Mouse (Mus musculus): ENCODE data around the gene Wdr92. TPM values are rescaled to one million over a fixed set of nuclear protein-coding genes. Genes with fewer than 3 reads are reported as not detected.
"Not testable (repeated sequence)": the region's sequence is repeated elsewhere in the genome, so short reads cannot be mapped to it uniquely, and the experiment has no call there.

The Wdr92 gene
- polyA plus RNA-seq, 1 experiment from 2014 or later, result 33.8 TPM

DNA sequence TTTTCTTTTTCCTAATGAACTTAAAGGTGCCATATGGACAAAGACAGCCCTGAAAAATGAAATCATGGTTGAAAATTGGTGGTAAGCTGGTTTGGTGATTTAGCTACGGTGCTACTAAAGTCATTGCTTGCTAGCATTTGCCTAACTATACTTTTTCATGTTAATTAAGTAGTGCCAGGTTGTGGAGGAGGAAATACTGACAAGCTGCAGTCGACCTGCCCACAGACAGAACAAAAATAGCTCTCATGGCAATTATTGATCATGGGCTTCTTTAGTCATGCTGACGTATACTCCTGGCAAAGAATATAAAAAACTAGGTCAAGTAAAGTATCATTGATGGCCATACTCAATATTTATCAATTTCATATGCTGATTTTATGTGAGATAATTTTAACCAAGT, 33.6 kb downstream of the Wdr92 start:
- 85% methylated on average over 3 of the region's 3 CpGs for WGBS
- Histone ChIP-seq H3K9ac (ENCODE audit: low read length) (no peak overlapping the region), H3K27ac (replicated peaks; ENCODE audit: low read depth, low read length) (no peak overlapping the region), H3K4me3 (ENCODE audit: low read depth, low read length) (no peak overlapping the region), H3K4me1 (ENCODE audit: control insufficient read depth, insufficient read depth, low read length) (no peaks in the 10 kb centered on the region), H3K36me3 (ENCODE audit: control insufficient read depth, insufficient read depth, low read length) (no peaks in the 10 kb centered on the region), H3K4me2 (ENCODE audit: low read depth, severe bottlenecking) (no peak overlapping the region), H3K9me3 (ENCODE audit: control insufficient read depth, low read length) (no peaks in the 10 kb centered on the region), H3K27me3 (ENCODE audit: control insufficient read depth, insufficient read depth, low read length) (no peaks in the 10 kb centered on the region)
- ATAC-seq (ENCODE audit: insufficient number of reproducible peaks, low FRiP score, low TSS enrichment, low read depth) (no peak), DNase-seq (ENCODE audit: low spot score) (no peak)

GRCm38 (mm10) chr11:17221126-17221525, 39.2 kb downstream of the Wdr92 start:
- no peak overlapping the region for H3K27ac ChIP-seq (replicated peaks; ENCODE audit: low read depth, low read length)
- H3K9ac ChIP-seq (ENCODE audit: low read length), result no peak overlapping the region
- ATAC-seq (ENCODE audit: insufficient number of reproducible peaks, low FRiP score, low TSS enrichment, low read depth) (no peak), DNase-seq (ENCODE audit: low spot score) (no peak)
- 93% methylated on average over 8 of the region's 8 CpGs for WGBS
- H3K36me3 ChIP-seq (ENCODE audit: control insufficient read depth, insufficient read depth, low read length), result no peaks in the 10 kb centered on the region
- H3K27me3 ChIP-seq (ENCODE audit: control insufficient read depth, insufficient read depth, low read length), result no peaks in the 10 kb centered on the region
- no peak overlapping the region for H3K4me2 ChIP-seq (ENCODE audit: low read depth, severe bottlenecking)
- H3K4me1 ChIP-seq (ENCODE audit: control insufficient read depth, insufficient read depth, low read length), result no peaks in the 10 kb centered on the region
- H3K4me3 ChIP-seq (ENCODE audit: low read depth, low read length), result no peak overlapping the region
- H3K9me3 ChIP-seq (ENCODE audit: control insufficient read depth, low read length), result no peaks in the 10 kb centered on the region

DNA sequence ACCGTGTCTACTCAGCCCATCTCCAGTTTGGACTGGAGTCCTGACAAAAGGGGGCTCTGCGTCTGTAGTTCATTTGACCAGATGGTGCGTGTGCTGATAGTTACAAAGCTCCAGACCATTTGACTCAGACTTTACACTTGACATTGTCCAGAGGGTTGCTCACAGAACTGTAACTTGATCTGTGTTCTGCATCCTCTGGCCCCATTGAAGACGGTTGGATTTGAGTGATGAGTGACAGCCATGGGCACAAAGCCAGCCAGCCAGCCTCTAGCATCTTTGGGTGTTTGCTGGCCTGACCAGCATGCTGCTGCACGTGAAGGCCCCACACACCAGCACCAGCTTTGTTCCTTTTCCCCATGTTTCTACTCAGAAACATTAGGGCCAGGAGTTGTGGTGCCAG, 50.9 kb downstream of the Wdr92 start:
- H3K9me3 ChIP-seq (ENCODE audit: control insufficient read depth, low read length), result no peaks in the 10 kb centered on the region
- H3K27me3 ChIP-seq (ENCODE audit: control insufficient read depth, insufficient read depth, low read length), result no peaks in the 10 kb centered on the region
- H3K4me2 ChIP-seq (ENCODE audit: low read depth, severe bottlenecking), result no peak overlapping the region
- DNase-seq (ENCODE audit: low spot score) (no peak), ATAC-seq (ENCODE audit: insufficient number of reproducible peaks, low FRiP score, low TSS enrichment, low read depth) (no peak)
- H3K9ac ChIP-seq (ENCODE audit: low read length), result no peak overlapping the region
- H3K27ac ChIP-seq (replicated peaks; ENCODE audit: low read depth, low read length), result no peak overlapping the region
- peaks cover 7% of the 10 kb centered on the region for H3K36me3 ChIP-seq (ENCODE audit: control insufficient read depth, insufficient read depth, low read length)
- H3K4me1 ChIP-seq (ENCODE audit: control insufficient read depth, insufficient read depth, low read length), result no peaks in the 10 kb centered on the region
- WGBS, result 77% methylated on average over 5 of the region's 5 CpGs
- H3K4me3 ChIP-seq (ENCODE audit: low read depth, low read length), result no peak overlapping the region

GRCm38 (mm10) chr11:17236449-17237037, 54.6 kb downstream of the Wdr92 start:
- H3K4me1 ChIP-seq (ENCODE audit: control insufficient read depth, insufficient read depth, low read length), result no peaks in the 10 kb centered on the region
- no peak overlapping the region for H3K27ac ChIP-seq (replicated peaks; ENCODE audit: low read depth, low read length)
- H3K27me3 ChIP-seq (ENCODE audit: control insufficient read depth, insufficient read depth, low read length), result no peaks in the 10 kb centered on the region
- H3K4me3 ChIP-seq (ENCODE audit: low read depth, low read length), result no peak overlapping the region
- no peaks in the 10 kb centered on the region for H3K9me3 ChIP-seq (ENCODE audit: control insufficient read depth, low read length)
- H3K4me2 ChIP-seq (ENCODE audit: low read depth, severe bottlenecking), result no peak overlapping the region
- 89% methylated on average over 5 of the region's 5 CpGs for WGBS
- DNase-seq (ENCODE audit: low spot score) (no peak), ATAC-seq (ENCODE audit: insufficient number of reproducible peaks, low FRiP score, low TSS enrichment, low read depth) (no peak)
- H3K9ac ChIP-seq (ENCODE audit: low read length), result no peak overlapping the region
- H3K36me3 ChIP-seq (ENCODE audit: control insufficient read depth, insufficient read depth, low read length), result peaks cover 7% of the 10 kb centered on the region

- 95% methylated on average over 5 of the region's 5 CpGs for WGBS
- not testable (repeated sequence) for H3K4me3 ChIP-seq (ENCODE audit: low read depth, low read length); H3K4me2 ChIP-seq (ENCODE audit: low read depth, severe bottlenecking); H3K4me1 ChIP-seq (ENCODE audit: control insufficient read depth, insufficient read depth, low read length); DNase-seq (ENCODE audit: low spot score); H3K9ac ChIP-seq (ENCODE audit: low read length); H3K9me3 ChIP-seq (ENCODE audit: control insufficient read depth, low read length); ATAC-seq (ENCODE audit: insufficient number of reproducible peaks, low FRiP score, low TSS enrichment, low read depth); H3K27me3 ChIP-seq (ENCODE audit: control insufficient read depth, insufficient read depth, low read length); H3K27ac ChIP-seq (replicated peaks; ENCODE audit: low read depth, low read length); H3K36me3 ChIP-seq (ENCODE audit: control insufficient read depth, insufficient read depth, low read length)
These were observed 56.7 kb downstream of the Wdr92 start for GRCm38 (mm10) chr11:17238598-17238997.

- no peak overlapping the region for H3K4me2 ChIP-seq (ENCODE audit: low read depth, severe bottlenecking)
- H3K4me3 ChIP-seq (ENCODE audit: low read depth, low read length), result no peak overlapping the region
- H3K9ac ChIP-seq (ENCODE audit: low read length), result no peak overlapping the region
- no peaks in the 10 kb centered on the region for H3K4me1 ChIP-seq (ENCODE audit: control insufficient read depth, insufficient read depth, low read length)
- no peak overlapping the region for H3K27ac ChIP-seq (replicated peaks; ENCODE audit: low read depth, low read length)
- H3K36me3 ChIP-seq (ENCODE audit: control insufficient read depth, insufficient read depth, low read length), result no peaks in the 10 kb centered on the region
- ATAC-seq (ENCODE audit: insufficient number of reproducible peaks, low FRiP score, low TSS enrichment, low read depth), result no peak
- peaks cover 2% of the 10 kb centered on the region; the same call in 1 of the 2 replicates for H3K27me3 ChIP-seq (ENCODE audit: control insufficient read depth, insufficient read depth, low read length)
- DNase-seq (ENCODE audit: low spot score), result no peak
- no peaks in the 10 kb centered on the region for H3K9me3 ChIP-seq (ENCODE audit: control insufficient read depth, low read length)
These were observed 66.8 kb downstream of the Wdr92 start for GRCm38 (mm10) chr11:17248715-17249114.

GRCm38 (mm10) chr11:17256813-17257365, 75.0 kb downstream of the Wdr92 start:
- DNase-seq (ENCODE audit: low spot score) (peak; percentile 21), ATAC-seq (ENCODE audit: insufficient number of reproducible peaks, low FRiP score, low TSS enrichment, low read depth) (peak; percentile 59)
- Histone ChIP-seq H3K27ac (replicated peaks; ENCODE audit: low read depth, low read length) (no peak overlapping the region), H3K36me3 (ENCODE audit: control insufficient read depth, insufficient read depth, low read length) (no peaks in the 10 kb centered on the region), H3K4me3 (ENCODE audit: low read depth, low read length) (peak overlapping the region; percentile 82), H3K4me2 (ENCODE audit: low read depth, severe bottlenecking) (peak overlapping the region; percentile 62), H3K9ac (ENCODE audit: low read length) (0 out of 2 replicates have a peak overlapping the region, but pooled peaks have one; percentile 5), H3K27me3 (ENCODE audit: control insufficient read depth, insufficient read depth, low read length) (0 out of 2 replicates have a peak, but pooled peaks cover 2% of the 10 kb centered on the region), H3K9me3 (ENCODE audit: control insufficient read depth, low read length) (no peaks in the 10 kb centered on the region), H3K4me1 (ENCODE audit: control insufficient read depth, insufficient read depth, low read length) (no peaks in the 10 kb centered on the region)
- 58% methylated on average over 8 of the region's 8 CpGs for WGBS

DNA sequence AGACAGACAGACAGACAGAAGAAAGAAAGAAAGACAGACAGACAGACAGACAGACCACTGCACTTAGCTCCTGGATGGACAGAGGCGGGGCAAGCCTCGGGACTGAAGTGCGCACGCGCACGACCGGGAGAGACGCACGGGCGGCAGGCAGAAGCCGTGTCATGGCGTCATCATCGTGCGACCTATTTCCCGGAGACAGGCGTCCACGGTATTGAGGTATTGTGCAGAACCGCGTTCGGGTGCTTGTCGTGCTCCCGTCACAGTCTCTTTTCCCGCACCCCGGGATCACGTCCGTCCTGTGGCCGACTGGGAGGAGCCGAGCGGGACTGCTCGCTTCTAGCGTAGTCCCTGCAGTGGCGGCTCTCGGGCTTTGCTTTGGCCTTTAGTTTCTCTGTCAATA, 75.5 kb downstream of the Wdr92 start, which contains the start of gene C1d:
C1d (plus strand) TSS at position 137 of the 400 bp plus-strand sequence.
- H3K4me2 ChIP-seq (ENCODE audit: low read depth, severe bottlenecking), result peak within 1 kb of the TSS; percentile 62
- under 1% methylated on average over 33 of the region's 33 CpGs for WGBS

More for the DNA sequence above, 75.5 kb downstream of the Wdr92 start, which contains the start of gene C1d:
- DNase-seq (ENCODE audit: low spot score) (peak; percentile 97), ATAC-seq (ENCODE audit: insufficient number of reproducible peaks, low FRiP score, low TSS enrichment, low read depth) (peak; percentile 82)
- Histone ChIP-seq H3K4me1 (ENCODE audit: control insufficient read depth, insufficient read depth, low read length) (no peaks in the 10 kb centered on the region), H3K27ac (replicated peaks; ENCODE audit: low read depth, low read length) (0 out of 2 replicates have a peak within 1 kb of the TSS, but pooled peaks have one; percentile 47), H3K27me3 (ENCODE audit: control insufficient read depth, insufficient read depth, low read length) (0 out of 2 replicates have a peak, but pooled peaks cover 2% of the 10 kb centered on the region), H3K36me3 (ENCODE audit: control insufficient read depth, insufficient read depth, low read length) (no peaks in the 10 kb centered on the region), H3K9ac (ENCODE audit: low read length) (peak within 1 kb of the TSS; percentile 93), H3K9me3 (ENCODE audit: control insufficient read depth, low read length) (no peaks in the 10 kb centered on the region), H3K4me3 (ENCODE audit: low read depth, low read length) (peak within 1 kb of the TSS; percentile 82)

All from limb, embryonic 11.5 days (tissue).